Mouse (Mus musculus): Measurements from ENCODE around the gene Tom1l2. TPM values are rescaled to one million over a fixed set of nuclear protein-coding genes. Genes with fewer than 3 reads are reported as not detected.

Tom1l2 gene
- polyA plus RNA-seq, 1 experiment from 2014 or later, result 36.7 TPM

- Histone ChIP-seq H3K4me3 (replicated peaks) (no peak overlapping the region), H3K9ac (no peak overlapping the region), H3K36me3 (peaks cover 9% of the 10 kb centered on the region; the same call in 1 of the 2 replicates), H3K27ac (replicated peaks) (no peak overlapping the region), H3K9me3 (replicated peaks) (no peaks in the 10 kb centered on the region), H3K4me2 (replicated peaks) (no peak overlapping the region), H3K27me3 (no peaks in the 10 kb centered on the region), H3K4me1 (peaks cover 5% of the 10 kb centered on the region)
- ATAC-seq (ENCODE audit: insufficient number of reproducible peaks, low FRiP score, low TSS enrichment, low read depth), result no peak
- WGBS, result 77% methylated on average over 1 of the region's 1 CpGs
Observed at GRCm38 (mm10) chr11:60264651-60265050, 88.1 kb downstream of the Tom1l2 start.

GRCm38 (mm10) chr11:60262396-60262795 lies 90.3 kb downstream of the Tom1l2 start:
- Histone ChIP-seq H3K27me3 (no peaks in the 10 kb centered on the region), H3K4me2 (replicated peaks) (no peak overlapping the region), H3K4me3 (replicated peaks) (no peak overlapping the region), H3K27ac (replicated peaks) (no peak overlapping the region), H3K9me3 (replicated peaks) (no peaks in the 10 kb centered on the region), H3K36me3 (peaks cover 19% of the 10 kb centered on the region), H3K9ac (no peak overlapping the region), H3K4me1 (peaks cover 5% of the 10 kb centered on the region)
- 76% methylated on average over 4 of the region's 4 CpGs for WGBS
- no peak for ATAC-seq (ENCODE audit: insufficient number of reproducible peaks, low FRiP score, low TSS enrichment, low read depth)

- ATAC-seq (ENCODE audit: insufficient number of reproducible peaks, low FRiP score, low TSS enrichment, low read depth), result no peak
- H3K9me3 ChIP-seq (replicated peaks), result no peaks in the 10 kb centered on the region
- 85% methylated on average over 3 of the region's 3 CpGs for WGBS
- no peak overlapping the region for H3K9ac ChIP-seq
- H3K36me3 ChIP-seq, result peaks cover 24% of the 10 kb centered on the region
- H3K4me2 ChIP-seq (replicated peaks), result no peak overlapping the region
- H3K4me3 ChIP-seq (replicated peaks), result no peak overlapping the region
- no peaks in the 10 kb centered on the region for H3K27me3 ChIP-seq
- no peak overlapping the region for H3K27ac ChIP-seq (replicated peaks)
- H3K4me1 ChIP-seq, result peaks cover 13% of the 10 kb centered on the region
Observed at GRCm38 (mm10) chr11:60260743-60261142, 92.0 kb downstream of the Tom1l2 start.

- no peak for ATAC-seq (ENCODE audit: insufficient number of reproducible peaks, low FRiP score, low TSS enrichment, low read depth)
- H3K4me2 ChIP-seq (replicated peaks), result no peak overlapping the region
- H3K27ac ChIP-seq (replicated peaks), result no peak overlapping the region
- H3K9me3 ChIP-seq (replicated peaks), result no peaks in the 10 kb centered on the region
- H3K4me1 ChIP-seq, result peaks cover 14% of the 10 kb centered on the region
- H3K27me3 ChIP-seq, result no peaks in the 10 kb centered on the region
- no peak overlapping the region for H3K9ac ChIP-seq
- no peak overlapping the region for H3K4me3 ChIP-seq (replicated peaks)
- 74% methylated on average over 2 of the region's 2 CpGs for WGBS
- H3K36me3 ChIP-seq, result peaks cover 24% of the 10 kb centered on the region
Observed at GRCm38 (mm10) chr11:60257696-60258095, 95.0 kb downstream of the Tom1l2 start.

- no peak overlapping the region for H3K4me2 ChIP-seq (replicated peaks)
- peaks cover 14% of the 10 kb centered on the region for H3K4me1 ChIP-seq
- 72% methylated on average over 9 of the region's 9 CpGs for WGBS
- no peaks in the 10 kb centered on the region for H3K9me3 ChIP-seq (replicated peaks)
- no peaks in the 10 kb centered on the region for H3K27me3 ChIP-seq
- H3K27ac ChIP-seq (replicated peaks), result no peak overlapping the region
- no peak for ATAC-seq (ENCODE audit: insufficient number of reproducible peaks, low FRiP score, low TSS enrichment, low read depth)
- no peak overlapping the region for H3K9ac ChIP-seq
- peaks cover 26% of the 10 kb centered on the region for H3K36me3 ChIP-seq
- no peak overlapping the region for H3K4me3 ChIP-seq (replicated peaks)
Observed at GRCm38 (mm10) chr11:60256713-60257112, 96.0 kb downstream of the Tom1l2 start.

- Histone ChIP-seq H3K9ac (no peak overlapping the region), H3K4me3 (replicated peaks) (no peak overlapping the region), H3K27ac (replicated peaks) (peak overlapping the region; percentile 23; the same call in 1 of the 2 replicates), H3K9me3 (replicated peaks) (no peaks in the 10 kb centered on the region), H3K27me3 (no peaks in the 10 kb centered on the region), H3K4me2 (replicated peaks) (no peak overlapping the region), H3K36me3 (peaks cover 27% of the 10 kb centered on the region), H3K4me1 (peaks cover 18% of the 10 kb centered on the region)
- 50% methylated on average over 6 of the region's 6 CpGs for WGBS
- no peak for ATAC-seq (ENCODE audit: insufficient number of reproducible peaks, low FRiP score, low TSS enrichment, low read depth)
Observed at GRCm38 (mm10) chr11:60256176-60256681, 96.5 kb downstream of the Tom1l2 start.

- 76% methylated on average over 3 of the region's 3 CpGs for WGBS
- Histone ChIP-seq H3K36me3 (peaks cover 26% of the 10 kb centered on the region), H3K4me3 (replicated peaks) (no peak overlapping the region), H3K9ac (no peak overlapping the region), H3K4me2 (replicated peaks) (no peak overlapping the region), H3K27ac (replicated peaks) (no peak overlapping the region), H3K27me3 (no peaks in the 10 kb centered on the region), H3K9me3 (replicated peaks) (no peaks in the 10 kb centered on the region), H3K4me1 (peaks cover 18% of the 10 kb centered on the region)
- no peak for ATAC-seq (ENCODE audit: insufficient number of reproducible peaks, low FRiP score, low TSS enrichment, low read depth)
Observed at GRCm38 (mm10) chr11:60255639-60256038, 97.1 kb downstream of the Tom1l2 start.

- Histone ChIP-seq H3K4me2 (replicated peaks) (no peak overlapping the region), H3K4me1 (peaks cover 18% of the 10 kb centered on the region), H3K9me3 (replicated peaks) (no peaks in the 10 kb centered on the region), H3K36me3 (peaks cover 31% of the 10 kb centered on the region), H3K27ac (replicated peaks) (no peak overlapping the region), H3K4me3 (replicated peaks) (no peak overlapping the region), H3K9ac (no peak overlapping the region), H3K27me3 (no peaks in the 10 kb centered on the region)
- WGBS, result 79% methylated on average over 3 of the region's 3 CpGs
- no peak for ATAC-seq (ENCODE audit: insufficient number of reproducible peaks, low FRiP score, low TSS enrichment, low read depth)
Observed at GRCm38 (mm10) chr11:60255181-60255580, 97.5 kb downstream of the Tom1l2 start.

GRCm38 (mm10) chr11:60254308-60254707 lies 98.4 kb downstream of the Tom1l2 start:
- ATAC-seq (ENCODE audit: insufficient number of reproducible peaks, low FRiP score, low TSS enrichment, low read depth), result no peak
- peaks cover 28% of the 10 kb centered on the region for H3K36me3 ChIP-seq

GRCm38 (mm10) chr11:60253546-60253945 lies 99.2 kb downstream of the Tom1l2 start:
- Histone ChIP-seq H3K4me1 (peaks cover 24% of the 10 kb centered on the region), H3K4me2 (replicated peaks) (no peak overlapping the region), H3K27ac (replicated peaks) (no peak overlapping the region), H3K9me3 (replicated peaks) (no peaks in the 10 kb centered on the region), H3K27me3 (no peaks in the 10 kb centered on the region), H3K4me3 (replicated peaks) (no peak overlapping the region), H3K36me3 (peaks cover 22% of the 10 kb centered on the region), H3K9ac (no peak overlapping the region)
- no peak for ATAC-seq (ENCODE audit: insufficient number of reproducible peaks, low FRiP score, low TSS enrichment, low read depth)
- WGBS, result 85% methylated on average over 2 of the region's 2 CpGs

More at GRCm38 (mm10) chr11:60254308-60254707, 98.4 kb downstream of the Tom1l2 start:
- Histone ChIP-seq H3K4me3 (replicated peaks) (no peak overlapping the region), H3K27ac (replicated peaks) (no peak overlapping the region), H3K9me3 (replicated peaks) (no peaks in the 10 kb centered on the region), H3K4me2 (replicated peaks) (no peak overlapping the region), H3K4me1 (peaks cover 18% of the 10 kb centered on the region), H3K27me3 (no peaks in the 10 kb centered on the region), H3K9ac (no peak overlapping the region)
- 76% methylated on average over 5 of the region's 5 CpGs for WGBS

GRCm38 (mm10) chr11:60250971-60251643 lies 101.6 kb downstream of the Tom1l2 start:
- Histone ChIP-seq H3K4me2 (replicated peaks) (no peak overlapping the region), H3K4me3 (replicated peaks) (no peak overlapping the region), H3K27ac (replicated peaks) (no peak overlapping the region), H3K9ac (no peak overlapping the region), H3K27me3 (no peaks in the 10 kb centered on the region), H3K9me3 (replicated peaks) (no peaks in the 10 kb centered on the region), H3K36me3 (peaks cover 15% of the 10 kb centered on the region), H3K4me1 (peaks cover 23% of the 10 kb centered on the region)
- ATAC-seq (ENCODE audit: insufficient number of reproducible peaks, low FRiP score, low TSS enrichment, low read depth), result no peak
- WGBS, result 59% methylated on average over 6 of the region's 6 CpGs

GRCm38 (mm10) chr11:60249885-60250284 lies 102.8 kb downstream of the Tom1l2 start:
- H3K4me2 ChIP-seq (replicated peaks), result no peak overlapping the region
- no peak overlapping the region for H3K27ac ChIP-seq (replicated peaks)
- peaks cover 18% of the 10 kb centered on the region for H3K4me1 ChIP-seq
- H3K4me3 ChIP-seq (replicated peaks), result no peak overlapping the region
- WGBS, result 77% methylated on average over 2 of the region's 2 CpGs
- no peaks in the 10 kb centered on the region for H3K9me3 ChIP-seq (replicated peaks)
- H3K36me3 ChIP-seq, result peaks cover 23% of the 10 kb centered on the region
- no peak overlapping the region for H3K9ac ChIP-seq
- H3K27me3 ChIP-seq, result no peaks in the 10 kb centered on the region
- no peak for ATAC-seq (ENCODE audit: insufficient number of reproducible peaks, low FRiP score, low TSS enrichment, low read depth)
